8 mouse cellular contexts compared by ENCODE assay signal in genomic region chr1:172325680-172326535, GRCm38 (mm10). TPM values are rescaled to one million over a fixed set of nuclear protein-coding genes. Genes with fewer than 3 reads are reported as not detected.
DNase-seq lines count a peak whose midpoint lies in the region; ATAC-seq and TF ChIP-seq lines count a peak whose summit lies in the region.

No protein-coding gene starts in this region.

- peak; percentile 80 for DNase-seq in B cell, adult 2 months
- DNase-seq in WW6 (ENCODE audit: low read depth, low spot score): peak; percentile 64
- DNase-seq in embryo, embryonic 10.5 days (ENCODE audit: low spot score): peak; percentile 76
- no peak for DNase-seq in heart, postnatal 0 days (ENCODE audit: low spot score)
- DNase-seq in kidney, postnatal 14 days: peak; percentile 83
- DNase-seq in lung, postnatal 10 days: peak; percentile 68
- DNase-seq in retina, postnatal 1 day: peak; percentile 80
- DNase-seq in thymus, postnatal 4 days: peak; percentile 88

- H3K27me3 ChIP-seq in heart, postnatal 0 days (ENCODE audit: control insufficient read depth, insufficient read depth, low read length): peaks cover 52% of the 10 kb centered on the region

- ATAC-seq in heart, postnatal 0 days (ENCODE audit: insufficient read depth, low read depth): peak; percentile 36; the same call in 1 of the 2 replicates

- TF ChIP-seq EP300 in heart, postnatal 0 days (IDR thresholded peaks at IDR 0.05; ENCODE audit: low read depth): no peak

- peak overlapping the region; percentile 64 for H3K4me2 ChIP-seq in heart, postnatal 0 days (ENCODE audit: low read depth, low read length)

- WGBS in heart, postnatal 0 days: 15% methylated on average over 94 of the region's 94 CpGs

- TF ChIP-seq CTCF in heart, postnatal 0 days (IDR thresholded peaks at IDR 0.05; ENCODE audit: low read depth): peak; percentile 59

- H3K36me3 ChIP-seq in heart, postnatal 0 days (replicated peaks; ENCODE audit: control insufficient read depth, insufficient read depth, low read length): no peaks in the 10 kb centered on the region

- H3K4me3 ChIP-seq in heart, postnatal 0 days (ENCODE audit: low read depth, low read length): peak overlapping the region; percentile 44

- no peak overlapping the region for H3K27ac ChIP-seq in heart, postnatal 0 days (ENCODE audit: low read depth)

- no peak overlapping the region for H3K9ac ChIP-seq in heart, postnatal 0 days (replicated peaks; ENCODE audit: low read depth, low read length)

- no peaks in the 10 kb centered on the region for H3K9me3 ChIP-seq in heart, postnatal 0 days (replicated peaks; ENCODE audit: control insufficient read depth, low read length)

- H3K4me1 ChIP-seq in heart, postnatal 0 days (ENCODE audit: control insufficient read depth, insufficient read depth): 0 out of 2 replicates have a peak, but pooled peaks cover 3% of the 10 kb centered on the region

RNA-seq across cellular contexts. Expression of gene Kcnj9, which starts 3.2 kb away (rescaled TPM):
- total RNA-seq in heart, postnatal 0 days (2014; rRNA removed; ENCODE audit: low replicate concordance): not detected in 2 replicates
- polyA plus RNA-seq in heart, postnatal 0 days (2015; fragmentation: Nextera tagmentation; extraction: Ambion mirVana): not detected in 2 replicates

RNA-seq across cellular contexts. Expression of gene Kcnj10, which starts 15.1 kb away (rescaled TPM):
- not detected in 2 replicates for total RNA-seq in heart, postnatal 0 days (2014; rRNA removed; ENCODE audit: low replicate concordance)
- 0.03 TPM in 1 of 2 replicates, not detected in the other for polyA plus RNA-seq in heart, postnatal 0 days (2015; fragmentation: Nextera tagmentation; extraction: Ambion mirVana)

RNA-seq across cellular contexts. Expression of gene Atp1a2, which starts 28.0 kb away (rescaled TPM):
- 130 and 131 TPM in 2 replicates for total RNA-seq in heart, postnatal 0 days (2014; rRNA removed; ENCODE audit: low replicate concordance)
- polyA plus RNA-seq in heart, postnatal 0 days (2015; fragmentation: Nextera tagmentation; extraction: Ambion mirVana): 27.1 and 29.0 TPM in 2 replicates

RNA-seq across cellular contexts. Expression of gene Pigm, which starts 50.4 kb away (rescaled TPM):
- total RNA-seq in heart, postnatal 0 days (2014; rRNA removed; ENCODE audit: low replicate concordance): 13.8 and 14.8 TPM in 2 replicates
- polyA plus RNA-seq in heart, postnatal 0 days (2015; fragmentation: Nextera tagmentation; extraction: Ambion mirVana): 2.1 and 2.2 TPM in 2 replicates
